Mouse (Mus musculus) forebrain, embryonic 10.5 days (tissue): ENCODE results near the gene Clcn5. TPM values are rescaled to one million over a fixed set of nuclear protein-coding genes. Genes with fewer than 3 reads are reported as not detected.

Source experiments
- DNase-seq: peaks from one replicate; pipeline ENCODE4 v3.0.0-alpha.2; 2017; ENCODE audit warnings: low spot score; ENCODE audit errors: extremely low spot score
- H3K27ac ChIP-seq: fragments of 300-500 bp; sonication (generic); 2 replicates; pipeline ENCODE4 v1.5.1; 2016; ENCODE audit warnings: mild to moderate bottlenecking
- H3K27me3 ChIP-seq: fragments of 300-500 bp; sonication (generic); 2 replicates; pipeline ENCODE4 v1.6.1; 2016; ENCODE audit warnings: mild to moderate bottlenecking; ENCODE audit not compliant: poor library complexity, severe bottlenecking
- H3K36me3 ChIP-seq: fragments of 300-500 bp; sonication (generic); replicated peaks from 2 replicates; pipeline ENCODE4 v1.6.1; 2016; ENCODE audit warnings: mild to moderate bottlenecking, moderate library complexity
- H3K4me1 ChIP-seq: fragments of 300-500 bp; sonication (generic); 2 replicates; pipeline ENCODE4 v1.6.1; 2016
- H3K4me3 ChIP-seq: fragments of 300-500 bp; sonication (generic); 2 replicates; pipeline ENCODE4 v1.5.1; 2016; ENCODE audit warnings: mild to moderate bottlenecking, moderate library complexity
- H3K9me3 ChIP-seq: fragments of 300-500 bp; sonication (generic); 2 replicates; pipeline ENCODE4 v1.6.1; 2016; ENCODE audit warnings: mild to moderate bottlenecking, moderate library complexity
- WGBS: fragments of 180-500 bp; shearing (Covaris S2); methylation state at CpG from one replicate; pipeline ENCODE4 v1.1.7; 2016; 5-methylcytosine and 5-hydroxymethylcytosine counted together
- polyA plus RNA-seq: library from polyadenylated mRNA; unstranded; fragments of >200 nt; fragmentation: Nextera tagmentation; extraction: Ambion mirVana; gene quantifications from 2 replicates; pipeline ENCODE4 v1.2.1, GENCODE M21; 2016

Clcn5 gene
- 14.1 and 15.9 TPM in 2 replicates for polyA plus RNA-seq

DNA sequence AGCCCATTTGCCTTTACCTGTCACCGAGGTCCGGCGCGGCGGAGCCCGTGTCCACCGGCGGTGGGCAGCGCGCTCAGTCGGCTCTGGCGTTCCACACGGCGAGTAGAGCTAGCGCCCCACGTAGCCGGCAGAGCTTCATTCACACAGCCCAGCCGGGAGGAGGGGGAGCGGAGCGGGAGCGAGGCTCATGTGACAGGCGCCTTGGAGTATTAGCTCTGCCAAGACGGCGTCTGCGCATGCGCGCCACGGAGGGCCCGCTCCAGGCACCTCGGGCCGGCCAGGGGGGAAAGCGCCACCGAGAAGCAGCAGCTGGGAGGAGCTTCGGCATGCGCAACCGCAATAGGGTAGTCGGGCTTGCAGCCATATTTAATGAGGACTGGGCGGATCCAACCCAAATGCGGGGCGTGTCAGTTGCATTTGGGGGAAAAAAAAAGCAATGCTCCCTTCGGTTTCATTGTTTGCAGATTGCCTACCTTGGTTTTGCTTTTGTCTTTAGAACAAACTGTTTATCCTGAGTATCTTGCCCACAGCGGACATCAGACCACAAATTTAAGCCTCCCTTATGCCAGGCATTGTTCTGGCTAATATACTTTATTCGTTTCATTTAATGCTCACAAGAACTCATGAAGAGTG is at the start of gene Clcn5:
Gene Clcn5, minus strand, starts transcription at position 270 of the 633 bp plus-strand sequence.
- DNase-seq = peak; percentile 93
- no peaks in the 10 kb centered on the region for H3K27me3 ChIP-seq
- H3K27ac ChIP-seq = peak within 1 kb of the TSS; percentile 89
- peaks cover 25% of the 10 kb centered on the region for H3K4me1 ChIP-seq
- peak within 1 kb of the TSS; percentile 66 for H3K4me3 ChIP-seq
- H3K9me3 ChIP-seq = no peaks in the 10 kb centered on the region
- WGBS = 20% methylated on average over 35 of the region's 43 CpGs
- no peaks in the 10 kb centered on the region for H3K36me3 ChIP-seq

- no peaks in the 10 kb centered on the region for H3K9me3 ChIP-seq
- no peak overlapping the region for H3K4me3 ChIP-seq
- no peaks in the 10 kb centered on the region for H3K4me1 ChIP-seq
- no peaks in the 10 kb centered on the region for H3K36me3 ChIP-seq
- H3K27me3 ChIP-seq = no peaks in the 10 kb centered on the region
- no peak for DNase-seq
- WGBS = 38% methylated on average over 2 of the region's 2 CpGs
- H3K27ac ChIP-seq = no peak overlapping the region
Observed at GRCm38 (mm10) chrX:7325455-7325854, 6.3 kb upstream of the Clcn5 start.

GRCm38 (mm10) chrX:7322288-7322687 is 3.1 kb upstream of the Clcn5 start:
- WGBS = 9% methylated on average over 7 of the region's 7 CpGs
- Histone ChIP-seq H3K9me3 (no peaks in the 10 kb centered on the region), H3K27ac (no peak overlapping the region), H3K4me3 (no peak overlapping the region), H3K36me3 (no peaks in the 10 kb centered on the region), H3K27me3 (no peaks in the 10 kb centered on the region), H3K4me1 (peaks cover 3% of the 10 kb centered on the region; the same call in 1 of the 2 replicates)
- DNase-seq = peak; percentile 38

- Histone ChIP-seq H3K27me3 (no peaks in the 10 kb centered on the region), H3K27ac (no peak overlapping the region), H3K4me1 (peaks cover 13% of the 10 kb centered on the region), H3K4me3 (no peak overlapping the region), H3K36me3 (no peaks in the 10 kb centered on the region), H3K9me3 (no peaks in the 10 kb centered on the region)
- DNase-seq = no peak
- WGBS = 89% methylated on average over 2 of the region's 2 CpGs
Observed at GRCm38 (mm10) chrX:7320571-7320970, 1.4 kb upstream of the Clcn5 start.

DNA sequence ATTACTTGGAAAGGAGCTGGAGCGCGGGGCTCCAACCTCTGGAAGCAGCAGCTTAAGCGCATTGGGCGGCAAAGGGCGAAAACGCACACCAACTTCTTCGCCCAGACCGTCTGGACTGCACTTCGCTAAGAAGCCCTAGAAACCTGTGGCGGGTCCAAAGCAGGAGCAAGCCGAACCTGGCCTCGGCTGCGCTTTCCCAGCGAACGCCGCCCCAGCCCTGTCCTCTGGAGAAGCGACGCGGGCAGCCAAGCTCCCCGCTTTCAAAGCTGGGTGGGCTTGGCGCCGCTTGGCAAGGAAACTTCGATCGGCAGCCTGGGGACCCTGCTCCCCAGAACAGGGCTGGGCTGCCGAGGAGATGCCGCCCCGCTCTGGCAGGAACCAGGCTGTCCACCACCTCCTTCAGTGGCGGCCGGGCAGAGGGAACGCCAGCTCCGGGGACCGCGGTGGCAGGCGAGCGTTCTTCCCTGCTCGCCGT is 570 bp downstream of the Clcn5 start:
- H3K9me3 ChIP-seq = no peaks in the 10 kb centered on the region
- H3K4me1 ChIP-seq = peaks cover 25% of the 10 kb centered on the region
- DNase-seq = no peak
- H3K36me3 ChIP-seq = no peaks in the 10 kb centered on the region
- WGBS = 17% methylated on average over 37 of the region's 37 CpGs
- H3K4me3 ChIP-seq = peak overlapping the region; percentile 66
- H3K27ac ChIP-seq = peak overlapping the region; percentile 89
- H3K27me3 ChIP-seq = no peaks in the 10 kb centered on the region

- Histone ChIP-seq H3K27me3 (no peaks in the 10 kb centered on the region), H3K4me1 (peaks cover 25% of the 10 kb centered on the region), H3K9me3 (no peaks in the 10 kb centered on the region), H3K36me3 (no peaks in the 10 kb centered on the region), H3K27ac (no peak overlapping the region), H3K4me3 (no peak overlapping the region)
- no peak for DNase-seq
- WGBS = 49% methylated on average over 10 of the region's 10 CpGs
Observed at GRCm38 (mm10) chrX:7315115-7315514, 4.0 kb downstream of the Clcn5 start.

DNA sequence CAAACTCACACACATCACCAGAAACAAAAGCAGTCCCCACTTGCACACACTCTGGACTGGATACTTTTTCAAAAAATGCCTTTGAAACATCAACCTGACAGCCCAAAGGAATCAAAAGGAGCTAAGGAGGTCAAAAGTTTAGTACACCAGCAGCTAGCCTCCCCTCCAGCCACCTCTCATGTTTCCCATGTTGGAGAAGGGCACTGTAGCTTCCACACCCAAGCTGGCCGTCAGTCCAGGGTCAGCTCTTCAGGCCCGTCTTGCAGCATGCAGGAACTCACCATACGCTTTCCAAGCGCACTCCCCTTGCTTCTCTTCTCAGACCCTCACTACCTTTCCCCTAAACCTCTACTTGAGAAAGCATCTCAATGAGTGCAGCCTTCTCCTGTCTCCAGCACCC is 4.5 kb downstream of the Clcn5 start:
- H3K36me3 ChIP-seq = no peaks in the 10 kb centered on the region

DNA sequence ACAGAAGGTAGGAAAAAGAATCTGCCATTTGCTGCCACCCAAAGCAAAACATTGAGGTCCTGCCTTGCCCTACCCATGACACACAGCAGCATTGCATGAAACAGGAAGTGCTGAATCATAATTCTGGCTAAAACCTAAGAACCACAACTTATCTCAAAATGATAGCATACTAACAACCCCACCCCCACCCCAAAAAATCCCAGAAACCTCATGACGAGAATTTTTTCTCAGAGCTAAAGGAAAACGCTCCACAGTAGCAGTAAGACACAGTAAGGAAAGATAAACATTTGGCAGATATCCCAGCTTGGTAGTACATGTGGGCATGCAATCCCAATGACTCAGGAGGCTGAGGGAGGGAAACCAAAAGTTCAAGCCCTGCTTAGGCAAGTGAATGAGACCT is 10.9 kb downstream of the Clcn5 start:
- Histone ChIP-seq H3K9me3 (no peaks in the 10 kb centered on the region), H3K36me3 (no peaks in the 10 kb centered on the region), H3K27ac (no peak overlapping the region), H3K4me3 (no peak overlapping the region), H3K4me1 (no peaks in the 10 kb centered on the region), H3K27me3 (no peaks in the 10 kb centered on the region)
- DNase-seq = no peak
- WGBS = 86% methylated on average over 2 of the region's 2 CpGs

More for the DNA sequence above, 4.5 kb downstream of the Clcn5 start:
- no peaks in the 10 kb centered on the region for H3K27me3 ChIP-seq
- 44% methylated on average over 4 of the region's 4 CpGs for WGBS
- no peaks in the 10 kb centered on the region for H3K9me3 ChIP-seq
- no peak overlapping the region for H3K27ac ChIP-seq
- peaks cover 25% of the 10 kb centered on the region for H3K4me1 ChIP-seq
- DNase-seq = no peak
- H3K4me3 ChIP-seq = no peak overlapping the region

GRCm38 (mm10) chrX:7306861-7307260 is 12.3 kb downstream of the Clcn5 start:
- H3K4me1 ChIP-seq = no peaks in the 10 kb centered on the region
- WGBS = 44% methylated on average over 5 of the region's 5 CpGs
- no peak overlapping the region for H3K4me3 ChIP-seq
- H3K36me3 ChIP-seq = no peaks in the 10 kb centered on the region
- no peak for DNase-seq
- no peaks in the 10 kb centered on the region for H3K27me3 ChIP-seq
- no peak overlapping the region for H3K27ac ChIP-seq
- H3K9me3 ChIP-seq = no peaks in the 10 kb centered on the region

GRCm38 (mm10) chrX:7292981-7293380 is 26.2 kb downstream of the Clcn5 start:
- DNase-seq = no peak
- H3K4me1 ChIP-seq = peaks cover 6% of the 10 kb centered on the region
- 81% methylated on average over 2 of the region's 2 CpGs for WGBS
- H3K36me3 ChIP-seq = 0 out of 2 replicates have a peak, but pooled peaks cover 2% of the 10 kb centered on the region
- no peaks in the 10 kb centered on the region for H3K9me3 ChIP-seq
- H3K4me3 ChIP-seq = no peak overlapping the region
- no peak overlapping the region for H3K27ac ChIP-seq
- H3K27me3 ChIP-seq = no peaks in the 10 kb centered on the region

- peaks cover 6% of the 10 kb centered on the region for H3K4me1 ChIP-seq
- 89% methylated on average over 8 of the region's 8 CpGs for WGBS
- H3K36me3 ChIP-seq = 0 out of 2 replicates have a peak, but pooled peaks cover 2% of the 10 kb centered on the region
Observed at GRCm38 (mm10) chrX:7292151-7292768, 26.9 kb downstream of the Clcn5 start.

GRCm38 (mm10) chrX:7288976-7289375 is 30.2 kb downstream of the Clcn5 start:
- WGBS = 25% methylated on average over 2 of the region's 2 CpGs
- no peaks in the 10 kb centered on the region for H3K27me3 ChIP-seq
- peaks cover 6% of the 10 kb centered on the region for H3K4me1 ChIP-seq
- no peak for DNase-seq
- H3K4me3 ChIP-seq = no peak overlapping the region
- no peak overlapping the region for H3K27ac ChIP-seq
- no peaks in the 10 kb centered on the region for H3K9me3 ChIP-seq
- no peaks in the 10 kb centered on the region for H3K36me3 ChIP-seq

More at GRCm38 (mm10) chrX:7292151-7292768, 26.9 kb downstream of the Clcn5 start:
- H3K4me3 ChIP-seq = no peak overlapping the region
- no peaks in the 10 kb centered on the region for H3K9me3 ChIP-seq
- DNase-seq = no peak
- H3K27me3 ChIP-seq = no peaks in the 10 kb centered on the region
- H3K27ac ChIP-seq = no peak overlapping the region

DNA sequence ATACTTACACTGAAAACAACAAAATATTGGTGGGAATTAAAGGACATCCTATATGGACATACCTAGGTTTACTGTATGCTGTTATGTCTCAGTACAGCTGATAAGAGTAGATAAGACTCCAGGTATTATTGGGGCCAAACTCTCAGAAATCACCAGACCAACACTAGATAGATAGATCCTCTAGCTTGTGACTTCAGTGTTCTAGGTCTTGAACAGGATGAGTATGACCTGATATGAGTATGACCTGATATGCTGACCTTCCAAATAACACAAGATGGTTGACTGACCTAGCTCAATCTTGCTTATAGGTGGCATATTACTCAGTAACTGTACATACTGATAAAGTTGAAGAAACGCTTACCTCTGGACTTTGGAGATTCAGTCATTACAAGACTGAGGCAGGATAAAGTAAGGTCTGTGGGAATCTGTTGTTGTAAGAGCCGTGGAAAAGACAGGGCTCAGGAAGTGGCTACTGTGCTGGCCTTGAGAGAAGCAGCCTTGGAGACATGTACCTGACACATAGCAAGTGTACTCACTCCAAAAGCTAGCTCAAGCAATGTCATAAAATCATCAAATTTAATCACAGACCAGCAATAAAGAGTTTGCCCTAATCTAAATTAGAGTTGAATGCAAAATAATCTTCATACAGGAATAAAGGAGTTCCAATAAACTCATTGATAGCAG is 32.0 kb downstream of the Clcn5 start:
- Histone ChIP-seq H3K36me3 (no peaks in the 10 kb centered on the region), H3K27ac (no peak overlapping the region), H3K27me3 (no peaks in the 10 kb centered on the region), H3K4me3 (no peak overlapping the region), H3K9me3 (no peaks in the 10 kb centered on the region), H3K4me1 (peaks cover 6% of the 10 kb centered on the region)
- DNase-seq = no peak
- 88% methylated on average over 2 of the region's 2 CpGs for WGBS
